Mouse (Mus musculus) MEL (cell line): ENCODE data around the gene Rep15. TPM values are rescaled to one million over a fixed set of nuclear protein-coding genes. Genes with fewer than 3 reads are reported as not detected.

Source experiments
- DNase-seq: peaks from one replicate; pipeline ENCODE4 v3.0.0; 2011; ENCODE audit warnings: low read depth, low spot score
- H3K27ac ChIP-seq: 2 replicates; pipeline ENCODE4 v1.5.1; 2012; ENCODE audit warnings: low read depth, mild to moderate bottlenecking, control low read depth, low read length, moderate library complexity; ENCODE audit not compliant: control insufficient read depth
- H3K27me3 ChIP-seq, 2 experiments: fragments of 150-350 bp in 1 of 2; sonication (generic) in 1 of 2; 2 replicates each; pipeline ENCODE4 v1.6.1; 2012; ENCODE audit warnings: low read length in 2 of 2, mild to moderate bottlenecking in 2 of 2, improper control_type of control experiment in 1 of 2, moderate library complexity in 1 of 2; ENCODE audit not compliant: insufficient read depth in 2 of 2, control insufficient read depth in 1 of 2
- H3K36me3 ChIP-seq, 2 experiments: 2 replicates each; pipeline ENCODE4 v1.6.1; 2012 to 2014; ENCODE audit warnings: low read length in 2 of 2, improper control_type of control experiment in 1 of 2, inconsistent platforms in 1 of 2, mild to moderate bottlenecking in 1 of 2; ENCODE audit not compliant: insufficient read depth in 2 of 2, control insufficient read depth in 1 of 2
- H3K4me1 ChIP-seq, 2 experiments: fragments of 150-350 bp in 1 of 2; sonication (generic) in 1 of 2; 2 replicates each; pipeline ENCODE4 v1.6.1; 2012; ENCODE audit warnings: low read length in 2 of 2, improper control_type of control experiment in 1 of 2, mild to moderate bottlenecking in 1 of 2; ENCODE audit not compliant: insufficient read depth in 2 of 2, control insufficient read depth in 1 of 2
- H3K4me3 ChIP-seq, 2 experiments: fragments of 150-350 bp in 1 of 2; sonication (generic) in 1 of 2; 2 replicates each; pipeline ENCODE4 v1.5.1; 2012; ENCODE audit warnings: low read depth in 2 of 2, low read length in 2 of 2, mild to moderate bottlenecking in 2 of 2, moderate library complexity in 2 of 2, control low read depth in 1 of 2, improper control_type of control experiment in 1 of 2; ENCODE audit not compliant: control insufficient read depth in 1 of 2, insufficient read depth in 1 of 2
- H3K79me2 ChIP-seq: 2 replicates; pipeline ENCODE4 v1.6.1; 2012; ENCODE audit warnings: mild to moderate bottlenecking, low read length, moderate library complexity; ENCODE audit not compliant: control insufficient read depth, poor library complexity, insufficient read depth
- H3K9ac ChIP-seq: 2 replicates; pipeline ENCODE4 v1.6.1; 2012; ENCODE audit warnings: low read depth, mild to moderate bottlenecking, control low read depth, low read length, moderate library complexity; ENCODE audit not compliant: control insufficient read depth, poor library complexity, severe bottlenecking
- H3K9me3 ChIP-seq: fragments of 150-350 bp; sonication (generic); replicated peaks from 2 replicates; pipeline ENCODE4 v1.6.1; 2012; ENCODE audit warnings: mild to moderate bottlenecking, low read length, improper control_type of control experiment, moderate library complexity; ENCODE audit not compliant: insufficient read depth
- BHLHE40 ChIP-seq: IDR thresholded peaks from 2 replicates; pipeline ENCODE4 v1.6.1; 2012; ENCODE audit warnings: low read depth, mild to moderate bottlenecking, inconsistent platforms, low read length, improper control_type of control experiment, borderline replicate concordance
- CHD1 ChIP-seq: IDR thresholded peaks from 2 replicates; pipeline ENCODE4 v1.6.1; 2012; ENCODE audit warnings: low read depth, mild to moderate bottlenecking, inconsistent platforms, low read length, improper control_type of control experiment
- CHD2 ChIP-seq: IDR thresholded peaks from 2 replicates; pipeline ENCODE4 v1.6.1; 2011; ENCODE audit warnings: low read length, improper control_type of control experiment
- CTCF ChIP-seq, 3 experiments: IDR thresholded peaks in 2 of 3; conservative IDR thresholded peaks in 1 of 3; 2 replicates each; pipeline ENCODE4 v1.5.1; 2011 to 2012; ENCODE audit warnings: low read length in 3 of 3, low read depth in 2 of 3, mild to moderate bottlenecking in 2 of 3, improper control_type of control experiment in 1 of 3, inconsistent platforms in 1 of 3, mixed read lengths in 1 of 3, moderate library complexity in 1 of 3; ENCODE audit not compliant: control insufficient read depth in 1 of 3, insufficient read depth in 1 of 3, poor library complexity in 1 of 3, severe bottlenecking in 1 of 3
- ELF1 ChIP-seq: IDR thresholded peaks from 2 replicates; pipeline ENCODE4 v1.6.1; 2014; ENCODE audit warnings: low read depth, mild to moderate bottlenecking, inconsistent platforms, low read length, improper control_type of control experiment, moderate library complexity
- EP300 ChIP-seq, 2 experiments: IDR thresholded peaks; 2 replicates each; pipeline ENCODE4 v1.6.1; 2011; ENCODE audit warnings: improper control_type of control experiment in 2 of 2, low read length in 2 of 2, low read depth in 1 of 2, mild to moderate bottlenecking in 1 of 2
- ETS1 ChIP-seq: IDR thresholded peaks from 2 replicates; pipeline ENCODE4 v1.6.1; 2012; ENCODE audit warnings: low read depth, mild to moderate bottlenecking, inconsistent platforms, low read length, improper control_type of control experiment, moderate library complexity
- GABPA ChIP-seq: IDR thresholded peaks from 2 replicates; pipeline ENCODE4 v1.6.1; 2012; ENCODE audit warnings: low read depth, mild to moderate bottlenecking, inconsistent platforms, low read length, improper control_type of control experiment, moderate library complexity
- GATA1 ChIP-seq: IDR thresholded peaks from 2 replicates; pipeline ENCODE4 v1.6.1; 2011; ENCODE audit warnings: low read depth, low read length, improper control_type of control experiment
- HCFC1 ChIP-seq: IDR thresholded peaks from 2 replicates; pipeline ENCODE4 v1.6.1; 2012; ENCODE audit warnings: low read depth, mild to moderate bottlenecking, inconsistent platforms, low read length, improper control_type of control experiment, moderate library complexity
- JUND ChIP-seq: IDR thresholded peaks from 2 replicates; pipeline ENCODE4 v1.6.1; 2011; ENCODE audit warnings: low read depth, mild to moderate bottlenecking, improper control_type of control experiment, low read length
- KAT2A ChIP-seq: conservative IDR thresholded peaks from 2 replicates; pipeline ENCODE4 v1.6.1; 2012; ENCODE audit warnings: low read depth, low read length, improper control_type of control experiment, inconsistent platforms
- MAFK ChIP-seq: IDR thresholded peaks from 2 replicates; pipeline ENCODE4 v1.6.1; 2011; ENCODE audit warnings: low read depth, mild to moderate bottlenecking, low read length, improper control_type of control experiment, borderline replicate concordance
- MXI1 ChIP-seq: IDR thresholded peaks from 2 replicates; pipeline ENCODE4 v1.6.1; 2011; ENCODE audit warnings: mild to moderate bottlenecking, low read depth, low read length, improper control_type of control experiment
- MYB ChIP-seq: IDR thresholded peaks from 2 replicates; pipeline ENCODE4 v1.6.1; 2011; ENCODE audit warnings: mild to moderate bottlenecking, low read depth, low read length, improper control_type of control experiment
- MYC ChIP-seq: IDR thresholded peaks from 2 replicates; pipeline ENCODE4 v1.6.1; 2011; ENCODE audit warnings: low read depth, mild to moderate bottlenecking, low read length, improper control_type of control experiment, moderate library complexity
- NELFE ChIP-seq: IDR thresholded peaks from 2 replicates; pipeline ENCODE4 v1.6.1; 2011; ENCODE audit warnings: low read depth, low read length, improper control_type of control experiment
- NRF1 ChIP-seq: IDR thresholded peaks from 2 replicates; pipeline ENCODE4 v1.6.1; 2014; ENCODE audit warnings: low read depth, mild to moderate bottlenecking, inconsistent platforms, low read length, improper control_type of control experiment, moderate library complexity; ENCODE audit not compliant: poor library complexity, insufficient read depth, severe bottlenecking
- POLR2A ChIP-seq, 2 experiments: IDR thresholded peaks; 2 replicates each; pipeline ENCODE4 v1.6.1; 2011 to 2012; ENCODE audit warnings: low read length in 2 of 2, mild to moderate bottlenecking in 2 of 2, control low read depth in 1 of 2, improper control_type of control experiment in 1 of 2, low read depth in 1 of 2, moderate library complexity in 1 of 2; ENCODE audit not compliant: control insufficient read depth in 1 of 2, insufficient read depth in 1 of 2, poor library complexity in 1 of 2
- POLR2AphosphoS2 ChIP-seq: IDR thresholded peaks from 2 replicates; pipeline ENCODE4 v1.6.1; 2011; ENCODE audit warnings: low read length, improper control_type of control experiment
- POLR2AphosphoS5 ChIP-seq: IDR thresholded peaks from 2 replicates; pipeline ENCODE4 v1.6.1; 2012; ENCODE audit warnings: low read depth, borderline replicate concordance, mild to moderate bottlenecking, inconsistent platforms, low read length, moderate library complexity, mixed read lengths
- RAD21 ChIP-seq: IDR thresholded peaks from 2 replicates; pipeline ENCODE4 v1.6.1; 2011; ENCODE audit warnings: mild to moderate bottlenecking, low read depth, low read length, improper control_type of control experiment
- RCOR1 ChIP-seq: IDR thresholded peaks from 2 replicates; pipeline ENCODE4 v1.6.1; 2012; ENCODE audit warnings: low read depth, mild to moderate bottlenecking, inconsistent platforms, low read length, improper control_type of control experiment
- SIN3A ChIP-seq: IDR thresholded peaks from 2 replicates; pipeline ENCODE4 v1.6.1; 2012; ENCODE audit warnings: low read length, improper control_type of control experiment, inconsistent platforms
- TAL1 ChIP-seq: IDR thresholded peaks from 2 replicates; pipeline ENCODE4 v1.6.1; 2012; ENCODE audit warnings: mild to moderate bottlenecking, inconsistent platforms, low read length, moderate library complexity, mixed read lengths
- TCF12 ChIP-seq: IDR thresholded peaks from 2 replicates; pipeline ENCODE4 v1.6.1; 2014; ENCODE audit warnings: low read depth, mild to moderate bottlenecking, inconsistent platforms, low read length, improper control_type of control experiment, moderate library complexity
- UBTF ChIP-seq: IDR thresholded peaks from 2 replicates; pipeline ENCODE4 v1.6.1; 2012; ENCODE audit warnings: low read depth, mild to moderate bottlenecking, inconsistent platforms, low read length, improper control_type of control experiment, moderate library complexity, borderline replicate concordance; ENCODE audit not compliant: insufficient read depth
- USF1 ChIP-seq: IDR thresholded peaks from 2 replicates; pipeline ENCODE4 v1.6.1; 2014; ENCODE audit warnings: low read depth, mild to moderate bottlenecking, inconsistent platforms, low read length, improper control_type of control experiment, moderate library complexity
- USF2 ChIP-seq, 2 experiments: IDR thresholded peaks; 2 replicates each; pipeline ENCODE4 v1.6.1; 2011 to 2012; ENCODE audit warnings: improper control_type of control experiment in 2 of 2, low read length in 2 of 2, borderline replicate concordance in 1 of 2, inconsistent platforms in 1 of 2, low read depth in 1 of 2, mild to moderate bottlenecking in 1 of 2; ENCODE audit not compliant: insufficient read depth in 1 of 2
- ZKSCAN1 ChIP-seq: IDR thresholded peaks from 2 replicates; pipeline ENCODE4 v1.6.1; 2012; ENCODE audit warnings: low read depth, mild to moderate bottlenecking, inconsistent platforms, low read length, improper control_type of control experiment, moderate library complexity
- ZMIZ1 ChIP-seq: IDR thresholded peaks from 2 replicates; pipeline ENCODE4 v1.6.1; 2012; ENCODE audit warnings: low read depth, mild to moderate bottlenecking, inconsistent platforms, low read length, improper control_type of control experiment, moderate library complexity
- polyA plus RNA-seq, 2 experiments: library from polyadenylated mRNA; stranded (reverse) in 1 of 2; unstranded in 1 of 2; fragments of >175 nt in 1 of 2; fragments of >200 nt in 1 of 2; gene quantifications; 2 replicates each; pipeline versions ENCODE4 v1.2.1 to v1.2.4; 2012; ENCODE audit warnings: low replicate concordance in 2 of 2, low read depth in 1 of 2; ENCODE audit not compliant: insufficient read length in 2 of 2, insufficient read depth in 1 of 2, missing spikeins in 1 of 2
- total RNA-seq: library from RNA; depleted of rRNA; stranded (reverse); fragments of 300-350 nt; gene quantifications from 2 replicates; pipeline ENCODE4 v1.2.3, GENCODE M21; 2012

Gene Rep15
- total and polyA plus RNA-seq, 3 experiments: 0.31 to 0.43 TPM; not detected in 1

DNA sequence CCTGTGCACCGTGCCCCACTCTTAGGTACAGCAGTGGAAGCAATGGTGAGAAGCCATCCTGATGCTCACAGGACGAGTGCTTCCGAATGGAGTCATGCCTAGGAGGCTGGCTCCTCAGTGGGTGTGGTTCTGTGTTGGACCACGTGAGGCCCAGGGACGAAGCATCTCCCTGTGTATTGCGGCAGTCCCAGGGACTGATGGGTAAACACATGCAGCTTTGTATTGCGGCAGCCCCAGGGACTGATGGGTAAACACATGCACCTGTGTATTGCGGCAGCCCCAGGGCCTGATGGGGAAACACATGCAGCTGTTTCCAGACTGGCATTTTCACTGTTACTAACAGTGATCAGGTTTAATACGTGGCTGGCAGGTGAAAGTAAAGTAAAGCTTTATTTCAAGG lies 29.2 kb downstream of the Rep15 start:
- no peak for TF ChIP-seq SIN3A
- TF ChIP-seq POLR2AphosphoS5: no peak
- no peak for TF ChIP-seq MAFK
- TF ChIP-seq NRF1: no peak
- no peak for TF ChIP-seq RAD21
- no peak for TF ChIP-seq POLR2AphosphoS2
- no peak for TF ChIP-seq KAT2A
- no peak for TF ChIP-seq ZKSCAN1
- TF ChIP-seq GATA1: no peak
- TF ChIP-seq UBTF: no peak
- TF ChIP-seq ETS1: no peak
- TF ChIP-seq ELF1: no peak
- TF ChIP-seq CTCF (IDR thresholded peaks at IDR 0.05 in 2 of 3, conservative IDR thresholded peaks at IDR 0.05 in 1 of 3; ENCODE audit: control insufficient read depth in 1 of 3, insufficient read depth in 1 of 3, low read depth in 2 of 3, low read length in 3 of 3, poor library complexity in 1 of 3, severe bottlenecking in 1 of 3): no peak
- TF ChIP-seq TCF12: no peak
- TF ChIP-seq POLR2A (IDR thresholded peaks at IDR 0.05; ENCODE audit: control insufficient read depth in 1 of 2, insufficient read depth in 1 of 2, low read depth in 1 of 2, low read length in 2 of 2, poor library complexity in 1 of 2): no peak
- no peak for TF ChIP-seq USF2 (IDR thresholded peaks at IDR 0.05; ENCODE audit: borderline replicate concordance in 1 of 2, insufficient read depth in 1 of 2, low read depth in 1 of 2, low read length in 2 of 2)
- TF ChIP-seq GABPA: no peak
- TF ChIP-seq CHD1: no peak
- TF ChIP-seq ZMIZ1: no peak
- TF ChIP-seq EP300 (IDR thresholded peaks at IDR 0.05; ENCODE audit: low read depth in 1 of 2, low read length in 2 of 2): no peak
- Histone ChIP-seq H3K27ac (no peak overlapping the region), H3K36me3 (peaks cover 0 to 11% of the 10 kb centered on the region in 2 experiments; a peak in 2 of 4 replicates), H3K9me3 (no peaks in the 10 kb centered on the region), H3K79me2 (no peaks in the 10 kb centered on the region), H3K4me1 (no peaks in the 10 kb centered on the region), H3K27me3 (no peaks in the 10 kb centered on the region), H3K9ac (no peak overlapping the region), H3K4me3 (no peak overlapping the region)
- no peak for DNase-seq

DNA sequence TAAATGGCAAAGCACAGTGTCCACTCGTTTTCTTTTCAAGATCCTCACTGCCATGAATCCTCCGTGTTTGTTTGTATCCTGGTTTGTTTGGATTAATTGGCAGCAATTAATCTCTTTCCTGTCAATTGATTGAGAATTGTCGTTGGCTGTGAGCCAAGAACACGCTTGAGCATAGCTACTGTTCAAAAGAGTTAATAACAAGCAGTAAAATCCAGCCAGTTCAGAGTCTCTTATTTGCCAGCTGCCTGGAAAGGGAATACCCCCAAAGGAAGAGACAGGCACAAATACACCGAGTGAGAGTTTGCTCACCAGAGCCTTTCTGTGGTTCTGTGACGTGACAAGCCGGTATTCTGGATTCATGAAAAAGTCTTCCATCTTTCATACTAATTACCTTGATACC lies 29.6 kb downstream of the Rep15 start:
- no peaks in the 10 kb centered on the region for H3K4me1 ChIP-seq

More for the DNA sequence above, 29.6 kb downstream of the Rep15 start:
- H3K79me2 ChIP-seq: no peaks in the 10 kb centered on the region
- H3K27ac ChIP-seq: no peak overlapping the region
- H3K9ac ChIP-seq: no peak overlapping the region
- TF ChIP-seq TAL1 (no peak), BHLHE40 (no peak), ETS1 (no peak), MYB (no peak), CHD1 (no peak), RCOR1 (no peak), ZKSCAN1 (no peak), ELF1 (no peak), CHD2 (no peak), POLR2A (IDR thresholded peaks at IDR 0.05; ENCODE audit: control insufficient read depth in 1 of 2, insufficient read depth in 1 of 2, low read depth in 1 of 2, low read length in 2 of 2, poor library complexity in 1 of 2) (no peak), NELFE (no peak), MYC (no peak), SIN3A (no peak), HCFC1 (no peak), TCF12 (no peak), USF1 (no peak), NRF1 (no peak), JUND (no peak), MXI1 (no peak), GATA1 (no peak)
- no peaks in the 10 kb centered on the region for H3K27me3 ChIP-seq
- H3K36me3 ChIP-seq: peaks cover 0 to 10% of the 10 kb centered on the region in 2 experiments; a peak in 2 of 4 replicates
- no peaks in the 10 kb centered on the region for H3K9me3 ChIP-seq
- no peak for DNase-seq
- H3K4me3 ChIP-seq: no peak overlapping the region
